Mouse (Mus musculus) hindbrain, embryonic 16.5 days (tissue): Measurements from ENCODE around the gene Rhoc. TPM values are rescaled to one million over a fixed set of nuclear protein-coding genes. Genes with fewer than 3 reads are reported as not detected.

Experiments
- ATAC-seq: fragments of 200-750 bp; cut with Nextera tagmentation; 2 replicates; pipeline ENCODE4 v1.8.0; 2017; ENCODE audit warnings: moderate TSS enrichment, moderate library complexity
- H3K27ac ChIP-seq: fragments of 300-500 bp; sonication (generic); 2 replicates; pipeline ENCODE4 v1.5.1; 2014; ENCODE audit warnings: low read depth, mild to moderate bottlenecking, control low read depth, low read length, moderate library complexity
- H3K27me3 ChIP-seq: fragments of 300-500 bp; sonication (generic); replicated peaks from 2 replicates; pipeline ENCODE4 v1.6.1; 2014; ENCODE audit warnings: low read length; ENCODE audit not compliant: control insufficient read depth, insufficient read depth
- H3K36me3 ChIP-seq: fragments of 300-500 bp; sonication (generic); 2 replicates; pipeline ENCODE4 v1.6.1; 2014; ENCODE audit warnings: mild to moderate bottlenecking, low read length, moderate library complexity, mixed read lengths; ENCODE audit not compliant: control insufficient read depth, insufficient read depth
- H3K4me1 ChIP-seq: fragments of 300-500 bp; sonication (generic); 2 replicates; pipeline ENCODE4 v1.6.1; 2014; ENCODE audit warnings: low read depth, low read length; ENCODE audit not compliant: control insufficient read depth, insufficient read depth
- H3K4me2 ChIP-seq: fragments of 300-500 bp; sonication (generic); 2 replicates; pipeline ENCODE4 v1.6.1; 2014; ENCODE audit warnings: mild to moderate bottlenecking, low read length, control low read depth, moderate library complexity
- H3K4me3 ChIP-seq: fragments of 300-500 bp; sonication (generic); 2 replicates; pipeline ENCODE4 v1.5.1; 2014; ENCODE audit warnings: mild to moderate bottlenecking, low read length, control low read depth, moderate library complexity
- H3K9ac ChIP-seq: fragments of 300-500 bp; sonication (generic); 2 replicates; pipeline ENCODE4 v1.6.1; 2014; ENCODE audit warnings: low read depth, mild to moderate bottlenecking, control low read depth, low read length, moderate library complexity
- H3K9me3 ChIP-seq: fragments of 300-500 bp; sonication (generic); 2 replicates; pipeline ENCODE4 v1.6.1; 2014; ENCODE audit warnings: mild to moderate bottlenecking, low read length, moderate library complexity; ENCODE audit not compliant: control insufficient read depth
- WGBS: fragments of 180-500 bp; shearing (Covaris S2); extraction: QIAGEN DNeasy Blood & Tissue Kit; methylation state at CpG from one replicate; pipeline ENCODE4 v1.1.7; 2014; 5-methylcytosine and 5-hydroxymethylcytosine counted together
- polyA plus RNA-seq: library from polyadenylated mRNA; unstranded; fragments of >200 nt; fragmentation: Nextera tagmentation; extraction: Ambion mirVana; gene quantifications from 2 replicates; pipeline ENCODE4 v1.2.1, GENCODE M21; 2015

Gene Rhoc
- polyA plus RNA-seq, 1 experiment from 2014 or later, result 65.1 TPM

GRCm38 (mm10) chr3:104780561-104781420, 7.4 kb upstream of the Rhoc start, which contains the start of gene Ppm1j:
TSS of gene Ppm1j (plus strand) at chr3:104781056.
- Histone ChIP-seq H3K9me3 (no peaks in the 10 kb centered on the region), H3K27me3 (peaks cover 57% of the 10 kb centered on the region), H3K4me3 (peak within 1 kb of the TSS; percentile 44), H3K4me2 (peak within 1 kb of the TSS; percentile 90), H3K4me1 (peaks cover 15% of the 10 kb centered on the region), H3K27ac (no peak within 1 kb of the TSS), H3K36me3 (no peaks in the 10 kb centered on the region), H3K9ac (peak within 1 kb of the TSS; percentile 47)
- under 1% methylated on average over 50 of the region's 56 CpGs for WGBS
- ATAC-seq, result peak; percentile 35; the same call in 1 of the 2 replicates

GRCm38 (mm10) chr3:104781471-104781903, 6.7 kb upstream of the Rhoc start, which contains the start of gene Fam19a3:
TSS of gene Fam19a3 (minus strand) at chr3:104781840.
- Histone ChIP-seq H3K27ac (no peak within 1 kb of the TSS), H3K4me2 (peak within 1 kb of the TSS; percentile 90), H3K9me3 (no peaks in the 10 kb centered on the region), H3K4me3 (peak within 1 kb of the TSS; percentile 44), H3K9ac (peak within 1 kb of the TSS; percentile 47), H3K4me1 (peaks cover 15% of the 10 kb centered on the region), H3K27me3 (peaks cover 54% of the 10 kb centered on the region), H3K36me3 (no peaks in the 10 kb centered on the region)
- whole genome bisulfite sequencing, result 1% methylated on average over 26 of the region's 26 CpGs
- no peak for ATAC-seq

GRCm38 (mm10) chr3:104782061-104782681, 6.0 kb upstream of the Rhoc start:
- Histone ChIP-seq H3K9ac (no peak overlapping the region), H3K27ac (no peak overlapping the region), H3K4me2 (peak overlapping the region; percentile 90), H3K36me3 (no peaks in the 10 kb centered on the region), H3K4me3 (no peak overlapping the region), H3K9me3 (no peaks in the 10 kb centered on the region), H3K4me1 (peaks cover 15% of the 10 kb centered on the region), H3K27me3 (peaks cover 49% of the 10 kb centered on the region)
- ATAC-seq, result no peak
- WGBS, result 18% methylated on average over 12 of the region's 12 CpGs

GRCm38 (mm10) chr3:104783971-104784500, 4.1 kb upstream of the Rhoc start:
- H3K9me3 ChIP-seq, result no peaks in the 10 kb centered on the region
- no peak overlapping the region for H3K9ac ChIP-seq
- no peak overlapping the region for H3K27ac ChIP-seq
- peaks cover 33% of the 10 kb centered on the region for H3K27me3 ChIP-seq
- H3K4me3 ChIP-seq, result no peak overlapping the region
- ATAC-seq, result no peak
- H3K4me2 ChIP-seq, result no peak overlapping the region
- H3K36me3 ChIP-seq, result no peaks in the 10 kb centered on the region
- WGBS, result 39% methylated on average over 14 of the region's 14 CpGs
- peaks cover 20% of the 10 kb centered on the region for H3K4me1 ChIP-seq

- H3K9ac ChIP-seq, result no peak overlapping the region
- WGBS, result 93% methylated on average over 6 of the region's 6 CpGs
- H3K4me2 ChIP-seq, result no peak overlapping the region
- H3K9me3 ChIP-seq, result no peaks in the 10 kb centered on the region
- H3K4me3 ChIP-seq, result no peak overlapping the region
- no peaks in the 10 kb centered on the region for H3K36me3 ChIP-seq
- ATAC-seq, result no peak
- peaks cover 29% of the 10 kb centered on the region for H3K27me3 ChIP-seq
- no peak overlapping the region for H3K27ac ChIP-seq
- peaks cover 26% of the 10 kb centered on the region for H3K4me1 ChIP-seq
Observed at GRCm38 (mm10) chr3:104785284-104785683, 2.9 kb upstream of the Rhoc start.

GRCm38 (mm10) chr3:104788561-104789311, 561 bp downstream of the Rhoc start:
- peak overlapping the region; percentile 58 for H3K4me3 ChIP-seq
- H3K4me2 ChIP-seq, result peak overlapping the region; percentile 90
- no peaks in the 10 kb centered on the region for H3K9me3 ChIP-seq
- no peaks in the 10 kb centered on the region for H3K36me3 ChIP-seq
- peak; percentile 87 for ATAC-seq
- under 1% methylated on average over 34 of the region's 52 CpGs for WGBS
- peak overlapping the region; percentile 51; the same call in 1 of the 2 replicates for H3K27ac ChIP-seq
- 0 out of 2 replicates have a peak, but pooled peaks cover 7% of the 10 kb centered on the region for H3K27me3 ChIP-seq
- peak overlapping the region; percentile 68 for H3K9ac ChIP-seq
- H3K4me1 ChIP-seq, result peaks cover 23% of the 10 kb centered on the region

- Histone ChIP-seq H3K9me3 (no peaks in the 10 kb centered on the region), H3K4me3 (peak overlapping the region; percentile 58), H3K27me3 (0 out of 2 replicates have a peak, but pooled peaks cover 7% of the 10 kb centered on the region), H3K27ac (peak overlapping the region; percentile 51; the same call in 1 of the 2 replicates), H3K4me2 (peak overlapping the region; percentile 90), H3K9ac (peak overlapping the region; percentile 68), H3K4me1 (peaks cover 23% of the 10 kb centered on the region), H3K36me3 (no peaks in the 10 kb centered on the region)
- 5% methylated on average over 10 of the region's 10 CpGs for WGBS
- no peak; the same call in 1 of the 2 replicates for ATAC-seq
Observed at GRCm38 (mm10) chr3:104789312-104789605, 1.1 kb downstream of the Rhoc start.

GRCm38 (mm10) chr3:104789822-104790221, 1.6 kb downstream of the Rhoc start:
- Histone ChIP-seq H3K36me3 (no peaks in the 10 kb centered on the region), H3K4me1 (peaks cover 23% of the 10 kb centered on the region), H3K27ac (peak overlapping the region; percentile 54), H3K27me3 (0 out of 2 replicates have a peak, but pooled peaks cover 3% of the 10 kb centered on the region), H3K9me3 (no peaks in the 10 kb centered on the region), H3K4me2 (peak overlapping the region; percentile 90), H3K9ac (peak overlapping the region; percentile 68), H3K4me3 (peak overlapping the region; percentile 58)
- 35% methylated on average over 13 of the region's 13 CpGs for WGBS
- ATAC-seq, result no peak
